Mouse (Mus musculus): ENCODE data around the gene Fgfbp1.
A peak's percentile ranks its signal among the peaks of the same experiment; 100 is the strongest.

Fgfbp1 gene

DNA sequence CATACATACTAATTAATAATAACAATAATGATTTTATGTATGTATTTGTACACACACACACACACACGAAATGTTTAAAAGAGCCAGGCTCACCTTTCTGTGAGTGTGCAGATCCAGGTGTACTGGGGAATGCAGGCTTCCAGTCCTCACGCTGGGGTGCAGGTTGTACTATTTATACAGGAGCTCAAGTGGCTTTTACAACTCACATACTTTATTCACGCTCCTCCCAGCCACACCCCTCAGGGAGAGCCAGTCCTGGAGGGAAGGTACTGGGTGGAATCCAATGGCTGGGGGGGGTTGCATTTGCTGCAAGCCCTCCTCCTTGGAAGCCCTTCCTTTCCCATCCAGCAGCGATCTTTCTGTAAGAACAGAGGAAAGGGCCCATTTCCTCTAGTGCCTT lies at the start of gene Fgfbp1:
Fgfbp1 (minus strand) TSS at position 160 of the 400 bp plus-strand sequence.
- DNase-seq: peak; percentile 22

DNA sequence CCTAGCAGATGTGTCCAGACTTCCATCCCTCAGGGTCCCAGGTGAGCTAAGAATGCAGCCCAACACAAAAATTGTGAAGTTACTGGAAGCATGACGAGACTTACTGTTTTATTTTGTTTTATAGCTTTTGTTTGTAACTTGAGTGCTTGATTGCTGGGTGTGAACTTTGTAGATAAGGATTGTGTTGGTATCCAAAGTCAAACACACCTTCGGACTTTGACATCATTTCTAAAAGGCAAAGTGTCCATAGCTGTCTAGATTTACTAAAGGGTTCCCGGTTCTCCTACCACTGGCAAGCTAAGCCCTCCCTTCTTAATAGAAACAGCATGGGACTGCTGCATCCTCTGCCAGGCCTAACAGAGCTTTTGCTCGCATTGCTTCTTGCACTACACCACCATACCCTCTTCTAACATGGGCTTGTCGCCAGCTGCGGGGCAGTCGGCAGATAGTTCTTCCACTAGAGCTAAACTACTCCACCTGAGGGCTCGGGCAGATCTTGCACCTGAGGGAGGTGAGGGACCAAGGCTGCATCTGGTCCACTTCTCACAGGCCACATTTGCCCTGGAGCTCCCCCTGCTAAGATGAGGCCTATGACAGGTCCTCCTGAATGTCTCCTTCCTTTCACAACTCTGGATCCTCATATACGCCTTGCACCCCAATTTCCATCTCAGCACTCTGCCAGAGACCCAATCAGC lies 16.9 kb upstream of the Fgfbp1 start:
- DNase-seq: no peak

DNA sequence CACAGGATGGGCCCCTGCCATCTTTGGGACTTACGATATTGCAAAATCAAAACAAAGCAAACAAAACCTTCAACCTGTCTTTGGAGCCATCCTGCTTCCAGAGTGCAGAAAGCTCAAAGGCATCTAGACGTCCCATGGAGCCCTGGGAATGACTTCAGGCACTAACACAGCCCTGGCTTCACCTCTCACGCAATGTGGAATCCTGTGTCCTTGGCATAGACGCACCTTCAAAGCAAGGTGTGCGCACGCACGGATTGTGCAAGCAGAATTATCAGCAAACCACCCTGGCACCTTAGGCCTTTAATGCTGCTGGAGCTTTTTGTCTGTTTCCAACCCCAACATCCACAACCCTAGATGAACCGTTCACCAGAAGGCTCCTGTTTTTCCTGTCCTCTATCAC lies 16.0 kb upstream of the Fgfbp1 start:
- DNase-seq: no peak

DNA sequence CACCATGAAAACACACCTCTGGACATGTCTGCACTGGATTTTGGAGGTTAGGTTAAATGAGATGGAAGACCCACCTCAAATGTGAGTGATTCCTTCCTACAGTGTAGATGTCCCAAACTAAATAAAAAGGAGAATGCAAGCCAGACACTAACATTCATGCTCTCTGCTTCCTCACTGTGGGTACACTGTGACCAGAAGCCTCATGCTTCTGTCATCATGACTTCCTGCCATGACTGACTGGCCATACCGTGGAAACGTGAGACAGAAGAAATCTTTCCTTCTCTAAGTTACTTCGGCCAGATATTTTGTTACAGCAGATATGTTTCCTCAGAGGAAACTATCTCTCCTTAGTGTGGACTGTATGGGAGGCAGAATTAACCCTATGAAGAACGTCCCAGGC lies 14.6 kb upstream of the Fgfbp1 start:
- no peak for DNase-seq

DNA sequence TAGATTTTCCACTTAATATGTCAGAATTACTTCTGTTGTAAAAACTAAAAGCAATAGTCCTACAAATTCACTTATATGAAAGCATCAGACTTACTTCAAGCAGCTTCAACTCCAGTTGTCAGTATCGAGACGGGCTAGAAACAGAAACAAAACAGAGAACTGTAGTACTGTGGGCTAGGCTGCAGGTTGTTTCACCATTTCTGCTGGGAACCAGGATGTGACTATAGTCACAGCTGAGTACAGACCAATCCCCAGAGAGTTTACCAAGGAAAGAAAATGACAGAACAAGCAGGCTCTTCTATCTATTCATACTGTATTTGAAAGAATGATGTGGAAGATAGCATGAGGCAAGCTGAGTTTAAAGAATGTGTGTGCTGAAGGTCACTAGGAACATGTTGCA lies 13.4 kb upstream of the Fgfbp1 start:
- DNase-seq: no peak

DNA sequence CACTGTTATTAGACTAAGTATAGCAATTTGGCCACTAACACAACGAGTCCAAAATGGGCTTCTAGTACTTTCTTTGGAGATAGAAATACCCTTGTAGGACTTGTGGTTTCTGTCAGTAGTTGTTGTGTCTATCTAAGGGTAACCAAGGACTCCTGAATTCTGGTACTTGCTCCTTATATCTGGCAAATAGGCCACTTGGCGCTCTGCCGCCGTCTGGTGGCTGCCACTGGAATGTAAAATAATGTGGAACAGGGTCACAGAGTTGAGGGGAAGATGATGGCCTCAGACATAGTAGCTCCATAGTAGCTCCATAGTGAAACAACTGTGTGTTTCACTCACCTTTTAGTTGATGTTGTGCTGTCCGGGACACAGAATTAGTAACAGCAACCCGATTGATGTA lies 8.7 kb upstream of the Fgfbp1 start:
- peak; percentile 77 for DNase-seq

DNA sequence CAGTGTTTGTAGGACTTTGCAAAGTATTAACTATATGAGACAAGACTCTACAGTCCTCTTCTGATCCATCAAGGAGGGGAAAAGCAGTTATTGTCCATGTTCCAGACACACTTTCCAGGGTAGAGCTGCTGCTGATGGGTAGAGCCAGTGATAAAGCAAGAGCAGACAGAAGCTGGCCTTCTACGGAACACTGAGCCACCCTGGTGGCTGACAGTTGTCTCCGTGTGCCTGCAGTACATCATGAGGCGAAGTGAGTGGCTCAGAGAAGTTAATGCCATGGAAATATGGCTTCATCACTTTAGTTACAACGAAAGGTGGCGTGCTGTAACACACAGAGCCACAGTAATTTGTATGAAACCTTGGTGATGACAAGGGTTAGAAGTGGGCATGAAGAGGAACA lies 7.4 kb upstream of the Fgfbp1 start:
- DNase-seq: no peak

DNA sequence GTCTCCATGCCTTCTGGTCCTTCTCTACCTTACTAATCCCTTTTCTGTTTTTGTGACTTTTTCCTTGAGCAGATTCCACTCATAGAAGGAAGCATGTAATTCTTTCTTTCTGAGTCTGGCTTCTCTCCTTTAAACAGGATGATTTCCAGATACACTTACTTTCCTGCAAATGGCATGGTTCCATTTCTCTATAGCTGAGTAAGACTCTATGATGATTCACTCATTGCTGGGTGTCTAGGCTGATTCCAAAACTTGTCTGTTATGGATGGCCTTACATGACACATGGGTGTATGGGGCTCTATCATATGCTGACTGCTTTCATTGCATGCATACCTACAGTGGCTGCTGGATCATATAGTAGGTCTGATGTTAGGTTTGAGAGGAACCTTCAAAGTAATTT lies 4.6 kb upstream of the Fgfbp1 start:
- no peak for DNase-seq

DNA sequence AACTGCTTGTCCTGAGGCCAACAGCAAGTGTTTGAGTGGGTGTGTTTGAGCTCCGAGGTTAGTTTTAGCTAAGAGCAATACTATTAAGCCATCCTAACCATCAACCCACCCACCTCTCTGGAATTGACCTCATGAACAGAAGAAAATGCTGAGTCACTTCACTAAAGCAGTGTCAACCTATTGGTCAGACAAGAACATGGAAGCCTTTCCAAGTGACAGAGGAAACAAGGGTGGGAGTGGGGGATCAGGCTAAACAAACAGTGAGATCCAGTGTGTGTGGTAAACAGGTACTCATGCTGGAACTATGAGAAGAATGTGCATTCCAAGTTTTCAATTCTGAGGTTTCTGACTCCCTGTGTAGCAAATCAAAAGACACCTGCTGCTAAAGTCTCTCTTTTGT lies 1.3 kb upstream of the Fgfbp1 start:
- no peak for DNase-seq

DNA sequence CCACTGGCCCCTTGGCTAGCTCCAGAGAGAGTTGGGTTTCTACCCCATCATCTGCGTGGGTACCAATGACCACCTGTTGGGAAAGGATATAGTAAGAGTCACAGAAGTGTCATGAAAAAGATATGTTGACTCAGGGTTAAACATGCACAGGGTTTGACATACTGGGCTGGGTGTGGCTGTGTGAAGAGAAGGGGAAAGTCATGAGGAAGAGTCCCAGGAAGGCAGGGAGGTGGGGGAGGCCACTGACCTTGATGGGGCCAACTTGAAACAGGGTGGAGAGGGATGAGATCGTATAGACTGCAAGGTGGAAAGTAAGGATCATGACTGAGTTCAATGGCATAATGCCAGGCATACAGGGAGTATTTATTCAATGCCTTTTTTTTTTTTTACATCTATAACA lies 1.2 kb downstream of the Fgfbp1 start:
- DNase-seq: no peak

DNA sequence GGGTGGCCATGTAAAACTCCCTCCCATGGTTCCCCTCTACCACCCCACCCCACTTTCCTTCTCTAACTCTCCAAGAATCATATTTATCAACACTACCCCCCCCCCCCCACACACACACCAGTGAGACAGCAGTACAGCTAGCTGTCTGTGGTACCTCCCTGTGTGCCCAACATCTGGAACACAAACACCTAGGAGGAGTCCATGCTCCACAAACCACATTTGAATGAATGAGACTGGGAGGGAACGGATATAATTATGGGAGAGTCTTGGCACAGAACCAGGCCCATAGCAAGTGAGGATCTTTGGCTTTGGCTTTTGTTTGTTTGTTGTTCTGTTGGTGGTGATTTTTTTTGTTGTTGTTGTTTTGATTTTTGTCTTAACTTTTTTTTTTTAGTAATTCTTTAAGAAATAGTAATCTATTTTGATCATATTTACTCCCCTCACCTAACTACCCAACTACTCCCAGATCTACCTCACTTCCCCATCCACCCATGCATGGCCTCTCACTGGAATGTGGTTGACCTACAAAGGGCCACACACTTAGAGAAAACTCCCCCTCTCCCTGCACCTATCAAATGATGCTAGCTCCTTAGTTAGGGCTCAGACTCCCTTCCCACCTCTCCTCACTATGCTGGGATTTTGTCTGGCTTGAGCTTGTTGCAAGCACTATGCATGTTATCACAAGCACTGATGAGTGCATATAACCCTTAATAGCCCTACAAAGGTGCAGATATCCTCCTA lies 4.6 kb downstream of the Fgfbp1 start:
- DNase-seq: no peak

DNA sequence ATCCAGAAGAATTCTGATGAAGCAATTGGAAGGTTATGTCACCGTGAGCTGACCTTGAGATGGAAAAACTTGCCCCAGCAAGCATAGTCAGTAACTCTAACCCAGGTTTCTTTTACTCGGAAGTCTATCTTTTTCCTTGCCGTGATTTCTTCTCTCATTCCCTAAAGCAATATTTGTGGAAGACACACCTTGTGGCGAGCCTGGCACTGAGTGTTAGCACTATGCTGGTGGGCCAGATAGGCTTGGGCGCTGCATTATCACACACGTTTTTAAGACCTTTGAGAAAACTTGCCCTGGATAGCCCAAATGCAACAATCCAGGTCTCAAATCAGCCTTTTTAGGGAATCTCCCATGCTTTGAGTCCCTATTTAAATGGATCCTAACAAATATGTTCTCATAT lies 7.4 kb downstream of the Fgfbp1 start:
- DNase-seq: no peak

DNA sequence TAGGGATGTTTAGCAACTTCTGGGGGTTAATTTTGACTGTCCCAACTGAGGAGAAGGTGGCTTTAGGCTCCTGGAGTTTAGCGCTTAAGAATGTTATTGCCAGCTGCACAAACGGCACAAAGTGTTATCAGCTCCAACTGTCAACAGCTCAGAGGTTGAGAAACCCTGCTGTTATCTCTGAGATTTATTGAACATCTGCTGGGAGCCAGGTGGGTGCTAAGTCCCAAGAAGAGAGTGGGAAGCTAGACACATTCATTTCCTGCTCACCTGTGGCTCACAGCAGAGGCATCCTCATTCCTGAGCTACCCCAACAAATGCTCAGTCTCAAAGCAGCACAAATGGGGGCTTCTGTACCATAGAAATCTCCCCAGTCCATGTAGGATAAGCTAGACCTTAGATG lies 10.4 kb downstream of the Fgfbp1 start:
- no peak for DNase-seq

DNA sequence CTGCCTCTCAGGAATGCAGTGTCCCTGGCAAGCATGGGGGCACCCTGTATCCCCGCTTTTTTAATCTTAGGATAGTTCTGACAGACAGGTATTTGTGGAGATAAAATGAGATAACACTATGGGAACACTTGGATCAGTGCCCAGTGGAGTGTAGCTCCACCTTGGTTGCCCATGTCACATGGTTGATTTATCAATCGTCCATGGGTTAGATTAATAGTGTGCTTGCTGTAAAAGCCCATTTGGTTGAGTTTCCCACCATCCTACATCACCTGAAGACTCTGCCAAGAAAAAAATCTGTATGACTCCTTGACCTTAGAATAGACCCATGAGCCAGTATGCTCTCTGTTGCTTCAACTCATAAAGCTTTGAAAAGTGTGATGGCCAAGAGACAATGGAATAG lies 11.0 kb downstream of the Fgfbp1 start:
- DNase-seq: no peak

DNA sequence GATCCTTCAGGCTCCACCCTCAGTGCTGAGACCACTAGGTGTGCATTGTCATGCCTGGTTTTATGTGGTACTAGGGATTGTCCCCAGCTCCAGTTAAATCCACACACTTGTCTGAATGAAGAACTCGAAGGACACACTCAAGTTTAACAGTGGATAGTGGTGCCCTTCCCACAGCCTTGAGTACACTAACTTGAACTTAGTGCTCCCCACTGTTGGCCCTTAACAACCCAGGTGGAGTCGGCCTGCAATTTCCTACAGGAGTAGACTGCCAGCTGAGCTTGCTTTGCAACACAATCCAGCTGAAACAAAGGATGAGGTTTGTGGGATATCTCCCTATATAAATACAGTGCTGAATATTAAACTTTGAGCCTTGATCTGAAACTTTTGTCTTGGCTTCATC lies 12.9 kb downstream of the Fgfbp1 start:
- DNase-seq: no peak

DNA sequence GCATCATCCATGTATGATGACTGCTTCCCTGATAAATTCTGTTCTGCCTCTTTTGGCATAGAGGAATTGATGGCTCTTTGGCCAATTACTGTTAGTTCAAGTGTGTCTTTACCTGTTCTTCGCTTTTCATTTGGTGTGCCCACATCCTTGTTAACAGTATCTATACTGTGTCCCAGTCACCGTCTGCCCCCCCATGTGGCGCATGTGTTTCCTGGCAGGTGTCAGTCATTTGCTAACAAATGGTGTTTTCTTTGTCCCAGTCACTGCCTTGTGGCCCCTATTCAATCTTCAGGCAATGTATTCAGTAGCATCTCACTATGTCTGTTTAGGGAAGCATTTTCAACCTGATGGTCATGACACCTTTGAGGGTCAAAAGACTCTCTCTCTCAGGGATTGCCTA lies 20.5 kb downstream of the Fgfbp1 start:
- DNase-seq: no peak

DNA sequence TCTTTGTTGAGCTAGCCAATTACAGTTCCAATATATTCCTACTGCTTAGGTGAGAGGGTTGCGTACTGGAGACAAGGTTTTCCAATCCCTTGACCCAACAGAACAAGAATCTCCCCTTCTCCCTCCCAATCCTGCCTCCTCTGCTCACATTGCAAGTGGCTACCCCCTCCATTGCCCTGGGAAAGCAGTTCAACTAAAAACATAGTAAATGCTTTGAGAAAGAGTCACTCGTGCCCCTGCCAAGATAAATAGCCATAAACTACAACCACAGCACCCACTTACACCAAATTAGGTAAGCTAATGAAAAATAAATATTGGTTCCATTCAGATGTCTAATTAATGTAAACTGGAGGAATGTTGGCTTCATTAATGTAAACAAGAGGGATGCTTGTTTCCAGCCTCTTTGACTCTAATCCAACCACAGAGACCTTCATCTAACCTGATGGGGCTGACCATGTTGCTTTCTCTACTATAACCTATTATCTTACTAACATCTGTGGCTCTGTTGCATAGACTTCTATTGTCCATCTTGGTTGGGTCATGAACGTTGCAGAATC lies 21.6 kb downstream of the Fgfbp1 start:
- DNase-seq: no peak

DNA sequence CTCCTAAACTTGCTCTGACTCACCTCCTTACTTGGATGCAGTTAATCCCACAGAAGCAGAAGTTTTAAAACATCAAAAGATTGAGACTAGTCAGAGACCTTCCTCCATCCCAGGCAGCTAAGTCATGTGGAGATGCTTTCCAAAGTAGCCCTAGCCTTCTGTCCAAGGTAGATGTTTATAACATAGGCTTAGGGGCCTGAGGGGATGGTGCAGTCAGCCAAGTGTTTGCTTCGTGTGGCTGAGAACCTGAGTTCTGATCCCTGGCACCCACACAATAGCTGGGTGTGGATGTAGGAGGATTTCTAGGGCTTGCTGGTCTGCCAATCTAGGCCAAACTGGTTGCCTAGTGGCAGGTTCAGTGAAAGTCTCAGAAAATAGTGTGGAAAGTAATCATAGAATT lies 28.3 kb downstream of the Fgfbp1 start:
- no peak for DNase-seq

DNA sequence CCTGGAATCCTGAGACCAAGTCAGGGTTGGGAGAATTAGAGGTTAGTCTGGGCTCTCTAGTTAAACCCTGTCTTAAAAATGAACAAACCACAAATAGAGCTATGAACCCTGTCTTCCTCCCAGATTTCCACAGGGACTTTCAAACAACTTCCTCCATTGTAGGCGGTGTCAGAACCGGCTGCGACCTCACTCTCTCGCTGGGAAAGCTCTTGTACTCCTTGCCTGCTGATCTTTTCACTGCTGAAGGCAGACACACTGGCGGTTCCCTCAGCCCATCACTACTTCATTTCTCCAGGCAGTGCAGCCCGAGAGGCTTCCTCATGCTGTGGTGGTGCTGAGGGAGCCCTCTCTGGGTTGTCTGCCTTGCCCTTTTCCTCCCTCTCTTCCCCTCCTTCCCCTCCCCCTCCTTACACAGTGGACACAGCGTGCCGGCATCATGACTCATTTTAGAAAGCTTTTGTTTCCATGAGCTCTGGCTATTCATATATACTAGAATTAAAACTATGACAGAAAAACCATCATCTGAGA lies 32.8 kb downstream of the Fgfbp1 start:
- DNase-seq: peak; percentile 24

DNA sequence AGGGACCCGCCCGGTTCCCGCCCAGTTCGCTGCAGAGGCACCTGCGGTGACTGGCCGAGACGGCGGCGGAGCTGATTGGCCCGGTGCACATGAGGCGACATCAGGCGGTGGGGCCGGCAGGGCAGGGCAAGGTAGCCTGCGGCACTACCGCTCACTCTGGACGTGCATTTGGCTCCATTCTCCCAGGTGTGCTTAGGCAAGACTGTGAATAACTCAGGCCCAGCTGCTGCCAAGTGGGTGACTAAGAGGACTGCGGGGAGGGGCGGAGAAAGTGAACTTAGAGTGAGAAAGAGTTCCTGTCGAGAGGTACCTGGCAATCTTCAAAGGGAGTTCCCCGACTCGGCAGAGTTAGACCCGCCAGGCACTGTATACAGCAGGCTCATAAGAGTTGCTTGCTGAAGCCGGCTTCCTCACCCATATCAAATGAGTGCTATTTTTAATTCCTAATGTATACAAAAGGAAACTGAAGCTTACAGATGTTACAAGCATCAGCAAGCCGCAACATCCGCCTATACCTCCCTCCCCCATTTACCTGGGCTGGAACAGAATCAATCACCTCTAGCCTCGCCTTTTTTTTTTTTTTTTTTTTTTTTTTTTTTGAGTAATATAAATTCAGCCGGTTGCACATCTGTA lies 33.4 kb downstream of the Fgfbp1 start:
- peak; percentile 81 for DNase-seq

DNA sequence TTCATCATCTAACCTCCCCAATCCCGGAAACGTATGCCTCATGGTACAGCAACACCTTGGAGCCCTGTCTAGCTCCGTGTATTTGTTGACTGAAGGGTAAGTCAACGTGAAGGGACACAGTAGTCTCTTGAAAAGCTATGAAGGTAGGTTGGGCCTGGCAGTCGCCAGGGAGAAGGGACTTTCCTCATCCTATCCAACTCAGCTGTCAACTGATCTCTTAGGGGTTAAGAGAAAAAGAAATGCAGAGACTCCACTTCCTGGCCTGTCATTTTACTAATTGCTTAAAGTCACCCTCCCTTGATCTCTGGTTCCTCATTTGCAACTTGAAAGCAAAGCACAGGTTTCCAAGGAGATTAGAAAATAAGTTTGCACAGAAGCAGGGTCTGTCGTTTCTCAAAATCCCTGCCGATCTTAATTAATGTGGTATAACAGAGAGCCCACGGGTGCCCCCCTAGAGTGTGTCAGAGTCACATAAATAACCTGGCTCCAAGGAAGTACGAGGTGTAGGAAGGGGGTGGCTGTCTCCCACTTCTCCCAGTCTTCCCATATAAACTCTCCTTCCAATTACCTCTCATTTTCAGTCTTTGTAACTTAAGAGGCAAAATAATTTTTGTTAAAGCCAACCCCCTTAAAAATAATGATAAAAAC lies 34.1 kb downstream of the Fgfbp1 start:
- DNase-seq: peak; percentile 4

DNA sequence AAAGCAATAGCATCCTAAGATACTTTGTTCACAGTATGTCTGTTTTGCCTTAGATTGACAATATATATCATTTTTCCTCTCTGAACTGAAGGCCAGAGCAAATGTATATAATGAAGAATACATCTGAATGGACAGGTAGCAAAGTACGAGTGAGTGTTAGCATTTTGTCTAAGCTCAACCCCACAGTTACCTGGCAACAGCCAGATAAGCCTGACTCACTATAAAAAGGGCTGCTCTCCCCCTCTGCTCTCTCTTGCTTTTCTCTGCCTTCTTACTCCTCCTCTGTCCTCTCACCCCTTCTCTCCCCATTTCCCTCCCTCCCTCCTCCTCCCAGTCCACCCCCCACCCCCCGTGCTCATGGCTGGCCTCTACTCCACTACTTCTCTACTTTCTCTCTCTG lies 48.3 kb downstream of the Fgfbp1 start:
- DNase-seq: no peak
